Mouse (Mus musculus): ENCODE measurements at regions not wholly inside any gene's neighbourhood (a gene's known extent, or its start where the extent isn't known, plus 50 kb on each side); places are given as distances from the start of the nearest gene placed in this dataset.

DNA sequence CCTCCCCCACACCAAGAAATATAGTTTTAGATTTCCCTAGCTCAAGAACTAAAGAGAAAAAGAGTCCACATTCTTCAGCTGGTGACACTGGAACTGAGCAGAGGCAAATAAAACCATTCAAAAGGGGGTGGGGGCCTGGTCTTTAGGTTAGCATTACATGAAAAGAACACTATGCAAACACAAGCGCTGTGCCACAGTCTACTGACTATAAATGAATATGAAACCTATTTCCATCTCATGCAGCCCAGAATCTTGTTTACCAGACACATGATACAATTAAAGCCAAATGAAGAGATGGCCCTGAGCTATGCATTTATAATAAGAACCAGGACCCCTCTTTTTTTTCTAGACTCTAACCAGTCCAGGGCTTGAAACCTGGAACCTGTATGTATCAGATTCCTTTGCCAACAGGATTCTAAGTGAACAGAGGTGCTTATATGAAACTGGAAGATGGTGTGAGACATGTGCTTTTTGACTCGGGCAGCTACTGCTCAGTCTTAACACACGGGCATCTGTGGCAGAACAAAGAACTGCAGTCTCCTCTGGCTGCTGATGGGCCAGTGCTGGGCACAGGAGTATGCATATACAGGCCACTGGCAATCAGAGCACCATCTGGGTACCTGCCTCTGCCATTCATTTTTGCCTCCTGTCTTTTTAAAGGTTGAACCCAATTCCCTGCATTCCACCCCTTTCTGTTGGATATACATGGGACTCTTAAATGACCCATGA lies 308.5 kb downstream of the Sox4 start:
- DNase-seq (ENCODE audit: low spot score) = no peak

DNA sequence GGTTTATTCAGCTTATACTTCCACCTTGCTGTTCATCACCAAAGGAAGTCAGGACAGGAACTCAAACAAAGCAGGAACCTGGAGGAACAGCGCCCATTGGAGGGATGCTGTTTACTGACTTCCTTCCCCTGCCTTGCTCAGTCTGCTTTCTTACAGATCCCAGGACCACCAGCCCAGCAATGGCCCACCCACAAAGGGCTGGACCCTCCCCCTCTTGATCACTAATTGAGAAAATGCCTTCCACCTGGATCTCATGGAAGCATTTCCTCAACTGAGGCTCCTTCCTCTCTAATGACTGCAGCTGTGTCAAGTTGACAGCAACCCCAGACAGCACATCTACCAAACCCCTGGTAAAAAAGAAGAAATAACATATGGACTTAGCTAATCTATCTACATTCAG lies 312.7 kb downstream of the Sox4 start:
- DNase-seq (ENCODE audit: low spot score) = no peak

DNA sequence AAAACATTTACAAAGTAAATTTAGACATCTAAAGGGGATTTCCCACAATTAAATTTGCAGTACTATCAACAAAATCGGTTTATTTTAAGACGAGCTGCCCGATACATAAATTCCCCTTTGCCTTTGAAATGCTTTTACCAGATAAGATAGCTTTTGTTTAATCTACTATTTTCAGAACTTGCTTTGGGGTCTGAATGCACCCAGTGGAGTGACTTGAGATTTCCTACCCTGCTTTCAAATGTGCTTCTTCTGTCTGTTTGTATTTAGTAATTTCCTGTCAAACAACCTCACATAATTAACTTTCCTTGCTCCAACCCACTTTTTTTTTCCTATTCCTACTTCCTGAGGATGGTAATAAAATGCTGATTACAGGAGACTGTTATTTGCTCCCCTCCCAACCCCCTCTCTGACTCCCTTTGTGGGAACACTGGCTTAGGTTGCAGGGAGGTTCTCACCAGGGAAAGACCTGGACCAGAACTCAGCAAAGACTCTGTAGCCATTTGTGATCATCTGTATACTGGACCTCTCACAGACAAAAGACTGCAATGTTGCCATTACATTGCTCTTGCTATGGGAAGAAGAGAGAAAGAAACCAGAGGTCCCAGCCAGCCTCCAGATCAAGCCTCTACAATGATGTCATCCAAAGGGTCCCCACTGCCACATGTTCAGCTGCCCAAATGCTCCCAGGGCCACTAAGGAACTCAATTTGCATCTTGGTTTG lies 318.1 kb downstream of the Sox4 start:
- DNase-seq (ENCODE audit: low spot score) = no peak

DNA sequence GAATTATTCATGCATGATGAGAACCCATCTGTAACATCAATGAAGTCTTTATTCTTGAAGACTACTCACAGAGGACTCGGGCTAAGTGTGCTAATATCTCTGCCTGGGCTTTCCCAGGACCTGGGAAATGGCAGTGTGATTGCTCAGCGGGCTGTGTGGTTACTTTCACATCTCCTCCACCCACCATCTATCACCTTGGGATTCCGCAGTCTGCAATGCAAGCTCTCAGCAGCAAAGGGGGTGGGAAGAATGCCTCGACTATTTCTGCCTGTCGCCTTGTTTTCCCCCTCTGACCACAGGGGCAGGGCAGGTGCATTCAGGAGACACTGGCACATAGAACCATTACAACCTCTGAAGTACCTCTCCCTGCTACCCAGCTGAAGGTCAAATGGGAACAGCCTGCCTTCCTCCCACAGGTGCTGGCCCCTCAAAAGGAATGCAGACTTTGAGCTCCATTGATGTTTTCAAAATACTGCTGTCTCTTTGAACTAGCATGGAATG lies 319.9 kb downstream of the Sox4 start:
- DNase-seq (ENCODE audit: low spot score) = no peak

DNA sequence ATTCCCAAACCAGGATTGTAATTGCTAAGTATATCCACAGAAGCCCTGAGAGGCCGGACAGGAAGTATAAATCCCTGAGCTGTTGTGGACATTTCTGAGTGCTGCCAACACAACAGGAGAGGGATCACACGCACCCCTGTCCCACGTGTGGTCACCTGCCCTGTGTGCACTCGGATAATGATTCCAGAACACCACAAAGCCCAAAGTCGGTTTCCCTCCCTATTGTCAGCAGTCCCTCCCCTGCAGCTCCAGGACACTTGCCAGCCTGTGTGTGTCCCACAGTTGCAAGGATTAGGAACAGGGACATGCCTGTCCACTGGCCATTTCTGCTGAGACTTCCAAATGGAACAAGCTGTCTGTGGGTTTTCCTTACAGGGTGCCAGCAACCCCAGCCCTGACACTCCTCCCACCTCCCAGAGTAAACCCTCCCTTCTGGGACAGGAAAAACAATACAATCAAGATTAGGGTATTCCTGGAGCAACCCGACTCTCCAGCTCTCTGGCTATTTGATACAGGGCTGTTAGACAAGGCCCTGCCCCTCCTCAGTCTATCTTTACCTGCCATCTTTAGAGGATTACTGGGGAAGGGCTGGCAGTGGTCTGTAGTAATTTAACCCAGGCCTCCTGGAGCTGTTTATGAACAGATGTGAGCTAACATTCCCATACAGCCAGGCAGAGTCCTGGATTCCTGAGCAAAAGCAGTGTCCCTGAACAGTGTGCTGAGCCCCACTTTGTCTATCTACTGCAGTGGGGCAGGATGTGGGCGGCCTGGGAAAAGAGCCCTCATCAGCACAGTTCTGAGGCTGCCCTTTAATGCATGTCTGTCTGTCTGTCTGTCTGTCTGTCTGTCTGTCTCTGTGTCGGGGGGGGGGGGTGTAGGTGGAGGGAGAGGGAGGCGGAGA lies 323.8 kb downstream of the Sox4 start:
- peak; percentile 53 for DNase-seq (ENCODE audit: low spot score)

DNA sequence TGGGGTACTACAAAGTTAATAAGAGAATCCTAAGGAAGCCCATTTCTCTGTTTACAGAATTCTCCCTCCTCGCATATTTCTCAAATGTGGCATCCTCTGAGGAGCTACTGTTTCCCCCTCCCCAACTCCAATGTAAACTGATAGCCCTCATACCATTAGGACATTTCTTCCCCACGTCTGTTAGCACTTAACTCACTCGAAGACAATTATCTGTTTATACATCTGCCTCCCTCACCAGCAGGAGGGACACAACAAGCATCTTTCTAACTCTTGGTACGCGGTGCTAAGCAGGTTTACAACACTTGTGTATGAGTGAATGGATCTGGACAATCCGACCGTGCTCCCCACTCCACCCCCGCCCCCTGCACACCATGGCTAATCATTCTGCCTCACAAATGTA lies 324.8 kb downstream of the Sox4 start:
- DNase-seq (ENCODE audit: low spot score) = no peak

DNA sequence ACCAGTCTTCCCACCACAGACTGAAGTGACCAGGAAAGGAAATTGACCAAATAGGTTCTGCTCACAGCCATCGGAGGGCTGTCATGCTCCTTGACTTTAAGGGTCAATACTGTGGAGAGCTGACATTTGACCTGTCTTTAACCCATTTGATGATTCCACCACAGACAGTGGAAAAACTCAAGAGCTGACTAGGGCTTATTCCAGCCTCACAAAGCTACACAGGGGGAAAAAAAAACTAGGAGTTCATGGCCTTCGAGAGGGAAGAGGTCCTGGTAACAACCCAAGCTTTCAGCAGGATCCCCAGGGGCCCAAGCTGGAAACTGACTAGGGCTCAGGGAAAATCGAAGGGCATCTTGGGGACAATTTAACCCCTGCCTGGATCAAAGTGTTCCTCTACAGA lies 334.6 kb downstream of the Sox4 start:
- no peak for DNase-seq (ENCODE audit: low spot score)

DNA sequence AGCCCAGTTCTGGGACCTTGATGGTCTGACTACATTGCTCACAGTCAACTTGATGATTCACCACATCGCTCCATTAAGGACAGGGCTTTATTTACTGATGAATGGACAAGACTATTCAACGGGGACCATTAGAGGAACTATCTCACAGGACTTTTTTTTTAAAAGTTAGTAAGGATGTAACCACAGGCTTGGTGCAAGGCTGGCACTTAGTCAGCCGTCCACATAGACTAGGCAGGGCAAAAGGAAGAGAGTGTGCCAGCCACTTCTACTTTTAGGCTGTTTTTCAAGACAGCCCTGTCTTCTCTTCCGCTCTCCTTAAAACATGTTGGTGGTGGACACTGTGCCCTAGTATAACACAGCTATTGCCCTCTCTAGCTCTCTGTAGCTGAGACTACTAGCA lies 336.0 kb downstream of the Sox4 start:
- no peak for DNase-seq (ENCODE audit: low spot score)

DNA sequence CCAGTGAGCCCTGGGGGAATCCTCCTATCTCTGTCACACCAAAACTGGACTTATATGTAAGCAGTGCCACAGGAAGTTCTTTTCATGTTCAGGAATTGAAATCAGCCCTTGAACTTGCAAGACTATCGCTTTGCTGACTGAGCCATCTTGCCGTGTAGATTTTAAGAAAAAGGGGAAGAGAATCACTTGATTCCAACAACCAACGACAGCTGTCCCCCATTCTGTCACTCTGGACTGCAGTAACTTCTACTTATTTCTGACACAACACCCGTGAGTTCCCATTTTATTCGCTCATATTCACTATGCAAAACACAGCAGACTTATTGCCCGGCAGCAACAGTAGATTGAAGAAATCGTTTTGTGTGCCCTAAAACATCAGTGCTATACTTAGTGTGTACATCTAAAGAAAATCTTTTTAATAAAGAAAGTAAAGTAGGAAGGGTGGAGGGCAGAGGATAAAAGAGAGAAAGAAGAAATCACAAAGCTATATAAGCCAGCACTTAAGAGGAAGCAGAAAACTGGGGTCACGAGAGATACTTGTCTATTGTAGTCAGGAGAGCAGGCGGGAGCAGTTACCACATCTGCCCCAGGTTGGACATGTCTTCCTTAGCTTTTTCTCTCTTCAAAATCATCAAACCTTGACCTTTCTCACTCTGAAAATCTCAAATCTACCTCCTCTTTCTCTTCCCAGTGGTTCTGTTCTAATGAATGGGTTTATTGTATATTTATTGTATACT lies 336.7 kb downstream of the Sox4 start:
- no peak for DNase-seq (ENCODE audit: low spot score)

DNA sequence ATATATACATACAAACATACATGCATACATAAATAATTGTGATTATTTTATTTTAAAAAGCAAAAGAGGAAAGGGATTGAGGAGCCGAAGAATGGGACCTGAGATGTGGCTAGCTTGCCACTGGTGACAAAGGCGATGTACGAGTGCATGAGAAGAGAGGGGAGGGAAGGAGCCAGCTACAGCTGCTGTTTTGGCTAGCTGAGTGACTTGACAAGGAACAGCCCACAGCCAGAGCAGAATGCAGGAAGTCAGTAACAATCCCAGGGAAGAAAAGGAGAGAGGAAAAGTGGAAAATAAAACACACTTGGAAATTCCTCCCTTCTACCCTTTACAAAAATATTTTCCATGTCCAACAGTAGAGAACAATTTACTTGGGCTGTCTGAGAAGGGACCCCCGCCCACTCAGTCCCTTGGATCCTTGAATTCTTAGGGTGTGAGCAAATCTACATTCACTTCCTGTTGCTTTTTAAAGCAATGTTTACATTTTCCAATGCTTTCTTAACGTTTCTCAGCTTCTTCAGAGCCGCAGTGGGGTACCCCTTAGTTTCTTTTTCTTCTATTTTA lies 345.9 kb downstream of the Sox4 start:
- no peak for DNase-seq (ENCODE audit: low spot score)

DNA sequence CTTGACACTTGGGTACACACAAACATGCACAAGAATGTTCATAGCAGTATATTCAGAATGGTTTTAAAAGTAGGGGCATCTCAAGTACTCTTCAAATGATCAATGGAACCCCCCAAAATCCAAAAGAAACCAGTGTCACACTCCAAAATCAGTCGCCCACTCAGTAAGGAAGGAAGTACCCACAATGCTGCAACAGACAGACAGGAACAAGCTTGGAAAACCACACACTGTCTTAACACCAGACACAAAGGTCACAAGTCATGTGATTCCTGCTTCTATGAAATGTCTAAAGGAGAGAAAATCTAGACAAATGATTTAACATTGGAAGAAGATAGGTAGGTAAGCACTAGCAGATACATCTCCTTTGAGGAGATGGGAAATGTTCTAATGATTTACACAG lies 346.9 kb downstream of the Sox4 start:
- DNase-seq (ENCODE audit: low spot score) = no peak

DNA sequence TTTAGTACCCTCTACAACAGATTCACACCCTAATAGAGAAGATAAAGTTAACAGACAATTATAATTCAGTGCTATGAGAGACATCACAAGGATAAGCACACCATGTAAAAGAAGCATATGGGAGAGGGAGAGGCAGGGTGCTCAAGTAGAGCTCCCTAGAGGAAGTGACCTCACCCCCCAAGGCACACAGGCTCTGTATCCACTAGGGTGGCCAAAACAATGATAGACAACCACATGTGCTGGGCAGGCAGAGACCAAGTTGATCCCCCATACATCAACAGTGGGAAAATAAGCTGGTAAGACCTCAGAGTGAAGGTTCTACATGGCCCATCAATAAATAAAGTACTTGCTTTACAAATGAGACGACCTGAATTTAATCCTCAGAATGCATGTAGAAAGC lies 347.7 kb downstream of the Sox4 start:
- no peak for DNase-seq (ENCODE audit: low spot score)

DNA sequence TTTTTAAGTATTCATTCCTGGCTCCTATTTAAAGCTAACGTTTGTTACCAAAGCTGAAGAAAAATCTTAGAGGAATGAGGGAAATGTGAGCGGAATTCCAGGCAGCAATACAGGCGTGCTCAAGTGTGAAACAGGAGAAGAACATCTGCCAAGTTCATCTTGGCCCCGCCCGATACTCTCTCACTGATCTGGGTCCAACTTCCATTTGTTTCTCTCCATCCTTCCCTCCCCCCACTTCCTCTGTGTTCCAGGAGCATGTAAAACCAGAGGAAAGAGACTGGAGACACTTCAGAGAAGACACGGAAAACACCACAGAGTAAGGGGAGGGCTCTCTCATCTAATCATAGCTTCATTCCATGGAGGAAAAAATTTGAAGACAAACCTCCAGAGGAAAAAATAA lies 346.7 kb downstream of the Gm11361 start:
- no peak for DNase-seq (ENCODE audit: low spot score)

DNA sequence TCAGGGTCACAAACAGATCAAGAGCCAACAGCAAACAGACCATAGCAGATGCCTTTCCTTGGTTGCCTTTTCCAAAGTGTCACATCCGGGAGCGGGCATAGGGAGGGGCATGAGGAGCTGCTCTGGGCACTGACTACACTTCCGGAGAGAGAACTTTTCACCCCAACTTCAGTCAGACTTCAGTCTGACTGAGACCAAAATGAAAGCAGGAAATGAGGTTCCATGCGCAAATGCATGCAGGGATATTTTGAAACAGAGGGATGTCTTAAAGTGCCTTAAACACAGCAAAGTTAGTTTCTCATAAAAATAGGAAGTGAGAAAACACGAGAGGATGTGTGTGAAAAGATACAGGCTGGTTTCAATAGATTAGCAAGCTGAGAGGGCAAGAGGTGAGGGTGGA lies 343.5 kb downstream of the Gm11361 start:
- DNase-seq (ENCODE audit: low spot score) = no peak

DNA sequence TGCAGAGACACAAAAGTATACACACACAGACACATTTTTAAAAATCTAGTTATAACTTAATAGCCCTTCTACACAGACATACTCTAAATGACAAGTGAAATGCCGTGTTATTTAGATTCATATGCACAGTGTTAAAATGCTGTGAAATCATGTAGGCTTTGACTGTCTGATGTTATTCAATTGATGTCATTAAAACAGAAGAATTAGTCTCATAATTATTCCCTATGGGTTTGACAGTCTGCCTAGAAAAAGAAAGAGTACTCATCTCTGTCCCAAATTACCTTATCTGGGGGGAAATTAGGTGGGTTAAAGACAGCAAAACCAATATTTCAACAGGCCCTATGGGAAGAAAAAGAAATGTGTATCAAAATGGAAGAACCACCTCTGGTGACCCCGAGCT lies 339.0 kb downstream of the Gm11361 start:
- no peak for DNase-seq (ENCODE audit: low spot score)

DNA sequence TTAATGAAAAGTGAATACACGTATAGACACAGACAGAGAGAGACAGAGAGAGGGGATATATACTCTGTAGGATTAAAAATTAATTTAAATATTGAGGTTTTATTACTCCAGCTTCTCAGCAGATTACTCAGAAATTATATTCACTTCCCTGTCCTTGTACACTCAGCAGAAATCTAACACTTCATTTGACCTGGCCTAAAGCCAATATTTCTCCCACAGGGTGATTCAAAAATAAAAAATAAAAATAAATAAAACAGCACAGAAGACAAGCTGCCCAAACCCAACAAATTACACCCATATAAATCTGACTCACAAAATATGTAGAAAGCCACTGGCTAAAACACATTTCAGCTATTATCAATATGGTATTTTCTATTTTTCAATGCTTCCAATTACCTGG lies 334.8 kb downstream of the Gm11361 start:
- no peak for DNase-seq (ENCODE audit: low spot score)

DNA sequence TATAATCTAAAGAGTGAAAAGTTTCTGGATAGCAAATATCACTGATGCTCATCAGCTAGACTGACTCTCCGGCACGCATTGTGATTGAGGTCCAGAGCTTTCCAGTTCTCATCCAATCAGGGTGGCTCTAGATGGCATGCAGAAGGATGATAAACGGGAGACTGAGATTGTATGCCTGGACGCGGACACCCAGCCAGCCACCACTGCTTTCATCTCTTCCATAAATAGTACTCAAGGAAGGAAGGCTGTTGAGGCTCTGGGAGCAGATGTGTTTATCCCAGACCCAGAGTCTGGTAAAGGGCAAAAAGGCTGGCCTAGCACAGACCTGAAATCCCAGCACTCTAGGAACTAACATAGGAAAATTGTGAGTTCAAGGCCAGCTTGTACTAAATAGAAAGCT lies 330.6 kb downstream of the Gm11361 start:
- no peak for DNase-seq (ENCODE audit: low spot score)

DNA sequence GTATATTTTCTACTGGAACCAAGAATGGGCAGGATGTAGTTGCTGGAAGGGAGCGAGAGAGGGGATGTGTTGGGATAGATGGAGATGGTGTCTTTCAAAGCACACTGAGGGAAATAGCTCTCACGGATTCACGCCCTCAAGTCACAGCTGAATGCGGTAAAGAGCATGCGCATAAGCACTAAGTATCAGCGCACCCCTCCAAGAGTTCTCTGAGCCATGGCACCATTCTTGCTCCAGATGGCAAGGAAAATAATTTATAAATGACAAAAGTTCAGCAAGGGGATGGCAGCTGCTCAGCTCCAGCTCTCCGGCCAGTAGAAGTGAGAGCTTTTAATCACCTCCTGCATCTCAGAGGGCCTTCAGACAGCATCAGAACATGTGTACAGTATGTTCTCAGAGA lies 329.4 kb downstream of the Gm11361 start:
- no peak for DNase-seq (ENCODE audit: low spot score)

DNA sequence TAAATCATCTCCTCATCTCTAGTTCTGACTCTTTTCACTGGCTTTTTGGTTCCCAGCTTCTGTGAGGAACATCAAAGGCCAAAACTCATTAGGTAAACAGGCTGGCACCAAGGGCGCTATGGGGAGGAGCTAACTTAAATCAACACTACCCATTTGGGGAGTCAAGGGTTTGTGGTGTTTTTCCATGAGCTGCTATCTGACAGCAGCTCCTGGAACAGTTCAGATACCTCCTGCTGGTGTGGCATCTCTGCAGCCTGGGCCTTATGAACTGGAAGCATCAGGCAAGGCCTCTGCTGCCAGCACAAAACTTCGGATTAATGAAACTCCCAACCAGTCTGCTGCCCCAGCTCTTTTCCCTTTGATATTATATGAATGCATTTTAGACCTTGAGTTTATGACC lies 328.8 kb downstream of the Gm11361 start:
- no peak for DNase-seq (ENCODE audit: low spot score)

DNA sequence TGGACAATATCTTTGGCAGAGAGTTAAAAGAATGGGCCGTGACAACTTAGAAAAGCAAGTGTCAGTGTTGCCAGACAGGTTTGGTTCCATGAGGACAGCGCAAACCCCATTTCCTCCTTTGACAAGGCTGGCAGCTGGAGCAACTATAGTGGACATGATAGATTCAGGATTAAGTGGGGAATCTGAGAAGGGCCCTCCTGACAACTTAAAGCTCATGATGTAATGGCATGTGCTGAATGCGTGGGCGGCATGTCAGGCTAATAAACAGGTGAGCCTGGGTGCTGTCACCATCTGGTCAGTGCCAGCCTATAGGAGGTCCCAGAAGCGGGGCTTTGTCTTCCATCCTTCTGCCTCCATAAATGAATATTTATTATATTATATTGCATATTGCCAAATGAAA lies 326.3 kb downstream of the Gm11361 start:
- DNase-seq (ENCODE audit: low spot score) = no peak

DNA sequence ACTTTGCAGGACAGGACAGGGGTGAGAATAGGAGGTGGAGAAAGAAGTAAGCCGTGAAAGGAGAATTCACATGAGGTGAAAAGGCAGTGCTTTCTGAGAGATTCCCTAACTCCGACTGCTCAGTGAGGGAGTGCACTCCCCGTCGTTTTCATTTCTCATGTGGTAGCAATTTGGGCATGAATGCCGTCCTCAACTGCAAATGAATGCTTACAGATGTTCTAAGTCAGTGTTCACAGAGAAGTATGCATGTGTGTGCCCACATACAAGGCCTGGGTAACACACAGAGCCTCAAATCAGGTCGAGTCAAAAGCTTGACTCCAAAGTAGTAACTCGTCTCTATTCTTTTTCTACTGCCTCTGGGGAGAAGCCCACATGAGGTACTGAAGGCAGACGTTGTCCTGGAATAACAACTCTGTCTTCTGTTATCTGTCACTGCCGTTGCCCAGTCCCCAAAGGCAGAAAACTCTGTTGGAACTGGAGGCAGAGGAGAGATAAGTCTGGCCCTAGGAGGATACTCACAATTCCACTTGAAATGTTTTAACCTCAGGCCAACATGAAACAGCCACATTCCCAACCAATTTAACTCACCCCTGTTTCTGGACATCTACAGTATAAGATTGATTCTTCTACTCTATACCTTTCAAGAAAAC lies 318.0 kb downstream of the Gm11361 start:
- DNase-seq (ENCODE audit: low spot score) = no peak
